Mouse (Mus musculus) heart, postnatal 0 days (tissue): ENCODE results near the gene Cln3. TPM values are rescaled to one million over a fixed set of nuclear protein-coding genes. Genes with fewer than 3 reads are reported as not detected.

Experiments
- ATAC-seq: fragments of 200-750 bp; cut with Nextera tagmentation; 2 replicates; pipeline ENCODE4 v1.8.0; 2017; ENCODE audit warnings: low read depth, moderate number of reproducible peaks, moderate library complexity; ENCODE audit not compliant: insufficient read depth
- DNase-seq: peaks from one replicate; pipeline ENCODE4 v3.0.0-alpha.2; 2016; ENCODE audit warnings: low spot score
- H3K27ac ChIP-seq: fragments of 300-500 bp; sonication (generic); 2 replicates; pipeline ENCODE4 v1.5.1; 2014; ENCODE audit warnings: low read depth, mild to moderate bottlenecking
- H3K27me3 ChIP-seq: fragments of 300-500 bp; sonication (generic); 2 replicates; pipeline ENCODE4 v1.6.1; 2014; ENCODE audit warnings: low read length, mixed read lengths; ENCODE audit not compliant: control insufficient read depth, insufficient read depth
- H3K36me3 ChIP-seq: fragments of 300-500 bp; sonication (generic); replicated peaks from 2 replicates; pipeline ENCODE4 v1.6.1; 2014; ENCODE audit warnings: low read length, mixed read lengths; ENCODE audit not compliant: control insufficient read depth, insufficient read depth
- H3K4me1 ChIP-seq: fragments of 300-500 bp; sonication (generic); 2 replicates; pipeline ENCODE4 v1.6.1; 2014; ENCODE audit warnings: antibody characterized with exemption; ENCODE audit not compliant: control insufficient read depth, insufficient read depth
- H3K4me2 ChIP-seq: fragments of 300-500 bp; sonication (generic); 2 replicates; pipeline ENCODE4 v1.6.1; 2014; ENCODE audit warnings: low read depth, mild to moderate bottlenecking, low read length, moderate library complexity
- H3K4me3 ChIP-seq: fragments of 300-500 bp; sonication (generic); 2 replicates; pipeline ENCODE4 v1.5.1; 2014; ENCODE audit warnings: low read depth, low read length
- H3K9ac ChIP-seq: fragments of 300-500 bp; sonication (generic); replicated peaks from 2 replicates; pipeline ENCODE4 v1.6.1; 2014; ENCODE audit warnings: low read depth, low read length, mixed read lengths
- H3K9me3 ChIP-seq: fragments of 300-500 bp; sonication (generic); replicated peaks from 2 replicates; pipeline ENCODE4 v1.6.1; 2016; ENCODE audit warnings: low read length; ENCODE audit not compliant: control insufficient read depth
- CTCF ChIP-seq: IDR thresholded peaks from 2 replicates; pipeline ENCODE4 v1.5.1; 2016; ENCODE audit warnings: antibody characterized with exemption, control low read depth, low read depth
- EP300 ChIP-seq: IDR thresholded peaks from 2 replicates; pipeline ENCODE4 v1.6.1; 2016; ENCODE audit warnings: antibody characterized with exemption, low read depth
- WGBS: fragments of 180-500 bp; shearing (Covaris S2); extraction: QIAGEN DNeasy Blood & Tissue Kit; methylation state at CpG from one replicate; pipeline ENCODE4 v1.1.7; 2014; 5-methylcytosine and 5-hydroxymethylcytosine counted together
- polyA plus RNA-seq: library from polyadenylated mRNA; unstranded; fragments of >200 nt; fragmentation: Nextera tagmentation; extraction: Ambion mirVana; gene quantifications from 2 replicates; pipeline ENCODE4 v1.2.1, GENCODE M21; 2015
- total RNA-seq: library from RNA; depleted of rRNA; stranded (reverse); fragments of >200 nt; gene quantifications from 2 replicates; pipeline ENCODE4 v1.2.3, GENCODE M21; 2014; ENCODE audit warnings: low replicate concordance

Cln3 gene
- total and polyA plus RNA-seq, 2 experiments from 2014 or later: 14.9 to 17.1 TPM

DNA sequence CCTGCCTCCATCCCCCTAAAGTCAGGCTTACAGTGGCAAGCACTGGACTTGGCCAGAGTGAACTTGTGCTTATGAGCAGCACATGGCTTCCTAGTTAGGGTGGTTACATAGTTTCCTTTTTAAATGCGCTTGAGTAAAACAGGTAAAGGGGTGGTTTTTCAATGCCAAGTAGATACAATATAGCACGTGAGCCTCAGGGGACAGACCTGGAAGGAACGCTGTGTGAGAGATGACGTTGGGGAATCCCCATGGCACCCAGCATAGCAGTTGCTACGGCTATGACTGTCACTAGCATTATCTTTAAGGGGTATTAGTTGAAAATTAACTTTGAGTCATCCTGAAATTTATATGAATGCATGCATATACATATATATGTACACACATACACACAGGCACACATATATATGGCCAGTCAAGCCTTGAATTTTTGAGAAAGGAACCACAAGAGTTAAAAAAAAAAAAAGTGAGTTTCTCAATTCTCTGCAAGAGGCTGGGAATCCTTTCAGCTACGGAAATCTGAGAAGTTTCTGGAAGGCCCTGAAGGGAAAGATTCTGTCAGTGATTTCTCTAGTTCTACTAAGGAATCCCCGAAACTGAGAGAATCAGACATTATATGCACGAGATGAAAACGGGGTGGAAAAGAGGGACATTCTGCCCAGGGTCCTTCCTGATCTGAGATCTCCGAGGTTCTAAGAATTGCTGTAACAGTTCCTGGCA lies 34.1 kb upstream of the Cln3 start:
- Histone ChIP-seq H3K27ac (no peak overlapping the region), H3K4me1 (no peaks in the 10 kb centered on the region)
- 73% methylated on average over 10 of the region's 10 CpGs for WGBS

DNA sequence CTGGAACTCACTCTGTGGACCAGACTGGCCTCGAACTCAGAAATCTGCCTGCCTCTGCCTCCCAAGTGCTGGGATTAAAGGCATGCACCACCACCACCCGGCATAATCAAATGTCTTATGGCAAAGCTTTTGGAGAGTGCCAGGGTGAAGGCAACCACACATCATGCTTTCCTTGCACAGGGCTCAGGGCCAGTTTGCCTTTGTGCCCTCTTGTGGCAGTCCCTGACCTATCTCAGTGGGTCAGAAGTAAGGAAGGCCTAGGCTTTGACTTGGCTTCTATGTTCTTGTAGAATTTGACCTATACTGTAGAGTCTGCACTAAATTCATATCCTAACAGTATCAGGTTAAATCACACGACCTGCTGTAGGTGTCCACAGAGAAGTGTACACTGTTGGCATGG lies 31.1 kb upstream of the Cln3 start:
- Histone ChIP-seq H3K27me3 (no peaks in the 10 kb centered on the region), H3K4me3 (no peak overlapping the region), H3K4me2 (no peak overlapping the region), H3K4me1 (no peaks in the 10 kb centered on the region), H3K9ac (no peak overlapping the region), H3K9me3 (0 out of 2 replicates have a peak, but pooled peaks cover 3% of the 10 kb centered on the region), H3K27ac (no peak overlapping the region), H3K36me3 (no peaks in the 10 kb centered on the region)
- ATAC-seq: no peak
- WGBS: 59% methylated on average over 3 of the region's 3 CpGs
- DNase-seq: no peak
- TF ChIP-seq CTCF: no peak
- TF ChIP-seq EP300: no peak

More for the DNA sequence above, 34.1 kb upstream of the Cln3 start:
- ATAC-seq: no peak
- no peak for DNase-seq
- Histone ChIP-seq H3K27me3 (no peaks in the 10 kb centered on the region), H3K9me3 (no peaks in the 10 kb centered on the region), H3K4me2 (no peak overlapping the region), H3K4me3 (no peak overlapping the region), H3K36me3 (no peaks in the 10 kb centered on the region), H3K9ac (no peak overlapping the region)
- TF ChIP-seq CTCF: no peak
- TF ChIP-seq EP300: no peak

- TF ChIP-seq CTCF (no peak), EP300 (no peak)
- H3K9me3 ChIP-seq: 0 out of 2 replicates have a peak, but pooled peaks cover 3% of the 10 kb centered on the region
- WGBS: 67% methylated on average over 3 of the region's 3 CpGs
Observed at GRCm38 (mm10) chr7:126612736-126613135, 27.1 kb upstream of the Cln3 start.

GRCm38 (mm10) chr7:126607796-126608195 lies 22.2 kb upstream of the Cln3 start:
- Histone ChIP-seq H3K27ac (no peak overlapping the region), H3K36me3 (no peaks in the 10 kb centered on the region), H3K27me3 (no peaks in the 10 kb centered on the region), H3K4me2 (no peak overlapping the region), H3K9ac (no peak overlapping the region), H3K4me3 (no peak overlapping the region), H3K9me3 (no peaks in the 10 kb centered on the region), H3K4me1 (no peaks in the 10 kb centered on the region)
- no peak for TF ChIP-seq CTCF
- no peak for TF ChIP-seq EP300
- no peak for ATAC-seq
- WGBS: 71% methylated on average over 5 of the region's 5 CpGs
- DNase-seq: no peak

More at GRCm38 (mm10) chr7:126612736-126613135, 27.1 kb upstream of the Cln3 start:
- Histone ChIP-seq H3K4me2 (no peak overlapping the region), H3K4me1 (no peaks in the 10 kb centered on the region), H3K4me3 (no peak overlapping the region), H3K27ac (no peak overlapping the region), H3K9ac (no peak overlapping the region), H3K27me3 (no peaks in the 10 kb centered on the region), H3K36me3 (no peaks in the 10 kb centered on the region)
- DNase-seq (no peak), ATAC-seq (no peak)

DNA sequence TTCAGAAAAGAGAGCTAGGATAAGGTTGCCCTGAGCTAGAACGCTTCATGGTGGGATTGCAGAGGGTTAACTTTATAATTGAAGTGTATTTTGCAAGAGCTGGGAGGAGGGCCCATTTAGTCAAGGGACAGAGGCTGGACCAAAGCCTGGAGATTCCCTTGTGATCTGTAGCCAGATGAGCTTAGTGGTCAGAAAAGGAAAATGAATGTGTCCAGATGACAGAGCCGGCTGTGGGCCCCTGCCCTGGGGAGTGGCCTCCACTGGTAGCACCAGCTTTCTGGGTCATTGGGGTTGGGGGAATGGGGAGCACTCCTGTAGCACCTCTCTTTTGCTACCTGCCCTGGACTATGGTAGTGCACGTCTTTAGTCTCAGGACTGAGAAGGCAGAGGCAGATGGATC lies 21.4 kb upstream of the Cln3 start:
- Histone ChIP-seq H3K27ac (no peak overlapping the region), H3K4me1 (no peaks in the 10 kb centered on the region), H3K4me2 (no peak overlapping the region), H3K9ac (no peak overlapping the region), H3K27me3 (no peaks in the 10 kb centered on the region), H3K36me3 (no peaks in the 10 kb centered on the region), H3K4me3 (no peak overlapping the region), H3K9me3 (no peaks in the 10 kb centered on the region)
- TF ChIP-seq EP300 (no peak), CTCF (no peak)
- ATAC-seq (no peak), DNase-seq (no peak)
- WGBS: 61% methylated on average over 3 of the region's 3 CpGs

- TF ChIP-seq EP300: no peak
- TF ChIP-seq CTCF: no peak
- ATAC-seq: no peak
- no peak for DNase-seq
- Histone ChIP-seq H3K4me3 (no peak overlapping the region), H3K27ac (no peak overlapping the region), H3K9me3 (no peaks in the 10 kb centered on the region), H3K27me3 (no peaks in the 10 kb centered on the region), H3K4me2 (no peak overlapping the region), H3K9ac (no peak overlapping the region), H3K36me3 (no peaks in the 10 kb centered on the region), H3K4me1 (no peaks in the 10 kb centered on the region)
- 75% methylated on average over 5 of the region's 5 CpGs for WGBS
Observed at GRCm38 (mm10) chr7:126606611-126607010, 21.0 kb upstream of the Cln3 start.
